Mouse (Mus musculus): Measurements from ENCODE around the gene Ssxa1. TPM values are rescaled to one million over a fixed set of nuclear protein-coding genes. Genes with fewer than 3 reads are reported as not detected.
A peak's percentile ranks its signal among the peaks of the same experiment; 100 is the strongest.
"Not testable (repeated sequence)": the region's sequence is repeated elsewhere in the genome, so short reads cannot be mapped to it uniquely, and the experiment has no call there.

The Ssxa1 gene
- polyA plus RNA-seq (2015; fragmentation: Nextera tagmentation; extraction: Ambion mirVana): not detected in 2 replicates

DNA sequence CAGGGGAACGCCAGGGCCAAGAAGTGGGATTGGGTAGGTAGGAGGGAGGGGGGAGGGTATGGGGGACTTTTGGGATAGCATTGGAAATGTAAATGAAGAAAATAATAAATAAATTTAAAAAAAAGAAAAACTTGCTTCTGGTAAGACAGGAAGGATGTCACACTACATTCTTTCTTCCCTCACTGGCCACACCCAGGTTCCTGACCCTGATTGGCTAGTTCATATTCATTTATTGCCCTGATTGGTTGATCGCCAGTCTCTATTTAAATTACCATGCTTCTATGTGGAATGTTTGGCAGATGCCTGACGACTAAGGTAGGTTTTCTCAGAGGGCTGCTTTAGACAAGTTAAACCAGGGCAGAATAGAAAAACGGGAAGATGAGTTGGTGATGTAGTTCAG lies at the start of gene Ssxa1:
Gene Ssxa1 (plus strand): TSS at position 301 of the 400 bp plus-strand sequence.
- no peaks in the 10 kb centered on the region for H3K9me3 ChIP-seq
- H3K4me2 ChIP-seq: no peak within 1 kb of the TSS
- no peaks in the 10 kb centered on the region for H3K27me3 ChIP-seq
- no peaks in the 10 kb centered on the region for H3K36me3 ChIP-seq
- no peaks in the 10 kb centered on the region for H3K4me1 ChIP-seq (replicated peaks)
- ATAC-seq (ENCODE audit: low FRiP score): no peak
- WGBS: 82% methylated on average over 4 of the region's 4 CpGs
- no peak within 1 kb of the TSS for H3K27ac ChIP-seq
- H3K9ac ChIP-seq: no peak within 1 kb of the TSS
- no peak within 1 kb of the TSS for H3K4me3 ChIP-seq

DNA sequence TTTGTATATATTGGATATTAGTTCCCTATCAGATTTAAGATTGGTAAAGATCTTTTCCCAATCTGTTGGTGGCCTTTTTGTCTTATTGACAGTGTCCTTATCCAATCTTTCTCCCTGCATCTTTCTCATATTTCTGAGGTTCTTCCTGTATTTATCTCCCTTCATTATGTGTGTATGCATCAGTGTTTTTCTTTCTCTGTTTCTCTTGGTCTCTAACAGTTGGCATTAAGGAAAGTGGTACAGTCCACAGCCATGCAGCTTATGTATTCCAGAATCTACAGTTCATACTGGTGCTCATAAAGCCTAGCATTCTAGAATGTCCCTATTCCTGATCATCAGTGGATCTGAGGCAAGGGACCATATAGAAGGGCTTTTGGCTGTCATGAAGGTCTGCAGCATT lies 47.5 kb upstream of the Ssxa1 start, which contains the start of gene Spaca5:
Gene Spaca5 (plus strand): TSS at position 301 of the 400 bp plus-strand sequence.
- no peak within 1 kb of the TSS for H3K4me2 ChIP-seq
- no peaks in the 10 kb centered on the region; the same call in 1 of the 2 replicates for H3K9me3 ChIP-seq
- H3K4me1 ChIP-seq (replicated peaks): no peaks in the 10 kb centered on the region
- no peaks in the 10 kb centered on the region for H3K36me3 ChIP-seq
- H3K27ac ChIP-seq: no peak within 1 kb of the TSS
- ATAC-seq (ENCODE audit: low FRiP score): no peak
- no peak within 1 kb of the TSS for H3K4me3 ChIP-seq
- H3K27me3 ChIP-seq: no peaks in the 10 kb centered on the region
- no peak within 1 kb of the TSS for H3K9ac ChIP-seq

DNA sequence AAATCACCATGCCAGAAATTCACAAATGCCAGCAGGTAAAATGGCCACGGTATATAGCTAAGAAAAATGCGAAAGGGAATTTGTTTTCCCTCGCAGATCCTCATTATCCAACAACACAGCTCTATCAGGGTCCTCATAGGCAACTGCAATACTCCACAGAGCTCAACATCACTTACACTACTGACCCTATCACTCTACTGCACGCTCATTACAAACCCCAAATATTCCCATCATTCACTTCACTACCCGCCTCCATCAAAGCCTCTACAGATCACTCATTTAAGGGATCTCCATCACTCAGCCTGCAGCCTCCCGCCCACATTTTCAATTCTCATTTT lies 27.0 kb upstream of the Ssxa1 start:
- peak overlapping the region; percentile 59 for H3K9ac ChIP-seq
- peak overlapping the region; percentile 89 for H3K27ac ChIP-seq
- peak overlapping the region; percentile 47 for H3K4me3 ChIP-seq
- peak overlapping the region; percentile 49 for H3K4me2 ChIP-seq
- H3K9me3 ChIP-seq: peaks cover 2% of the 10 kb centered on the region; the same call in 1 of the 2 replicates
- H3K4me1 ChIP-seq (replicated peaks): 0 out of 2 replicates have a peak, but pooled peaks cover 2% of the 10 kb centered on the region
- ATAC-seq (ENCODE audit: low FRiP score): peak; percentile 63; the same call in 1 of the 2 replicates
- WGBS: 33% methylated on average over 6 of the region's 6 CpGs
- no peaks in the 10 kb centered on the region for H3K27me3 ChIP-seq
- peaks cover 2% of the 10 kb centered on the region for H3K36me3 ChIP-seq

DNA sequence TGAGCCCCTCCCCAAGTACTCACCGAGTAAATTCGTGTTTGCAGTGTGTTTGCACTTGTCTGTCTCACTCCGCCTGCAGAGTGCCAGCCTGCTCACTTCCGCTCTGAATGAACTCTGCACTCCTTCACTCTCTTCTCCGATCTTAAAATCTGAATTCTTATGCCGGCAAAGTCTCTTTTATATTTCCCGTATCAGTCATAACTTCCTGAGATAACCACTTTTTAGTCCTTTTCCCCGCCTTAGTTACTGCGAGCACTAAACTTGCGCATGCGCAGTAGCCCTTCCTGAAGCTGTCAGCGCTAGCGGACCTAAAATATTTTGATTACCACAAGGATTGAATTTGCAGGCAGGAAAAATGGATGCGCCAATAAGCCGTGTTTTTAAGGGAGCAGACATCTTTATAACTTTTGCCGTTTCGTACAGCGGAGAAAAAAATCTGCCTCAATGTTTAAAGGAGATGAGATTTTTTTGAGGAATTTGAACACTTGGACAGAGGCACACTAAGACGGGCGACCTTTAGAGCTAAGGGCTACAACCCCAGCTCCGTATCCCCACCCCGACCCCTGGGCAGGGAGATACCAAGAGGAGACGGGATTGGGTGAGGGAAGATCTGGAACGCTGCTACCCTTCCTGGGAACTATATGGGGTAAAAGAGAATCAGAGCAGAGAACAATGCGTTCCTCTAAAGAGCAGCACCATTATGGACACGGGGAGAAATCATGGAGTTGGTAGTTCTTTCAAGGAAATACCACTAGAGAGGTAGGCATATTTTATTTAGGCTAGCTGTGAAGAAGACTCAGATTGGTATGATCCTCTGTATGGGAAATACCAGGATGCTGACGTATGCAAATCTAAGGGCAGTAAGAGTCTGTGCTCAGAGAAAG lies 26.4 kb upstream of the Ssxa1 start, which contains the start of gene Zfp300:
Gene Zfp300 (minus strand): TSS at position 545 of the 884 bp plus-strand sequence.
- 16% methylated on average over 27 of the region's 27 CpGs for WGBS

DNA sequence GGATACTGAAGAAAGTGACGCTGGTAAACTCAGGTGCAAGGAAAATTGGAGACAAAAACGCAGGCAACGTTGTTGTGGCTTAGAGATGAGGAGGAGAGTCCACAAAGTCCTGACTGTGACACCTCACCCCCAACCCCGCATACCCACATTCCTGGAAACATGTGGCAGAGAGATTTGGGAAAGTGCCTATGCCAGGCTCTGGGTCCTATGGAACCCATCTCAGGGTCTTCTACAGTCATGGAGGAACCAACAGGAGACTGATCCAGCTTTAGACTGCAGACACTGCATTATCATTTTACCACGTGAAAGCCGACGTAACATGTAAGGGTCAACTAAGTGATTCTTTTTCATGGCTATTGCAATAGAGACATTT lies 25.8 kb upstream of the Ssxa1 start:
- 48% methylated on average over 7 of the region's 7 CpGs for WGBS
- ATAC-seq (ENCODE audit: low FRiP score): peak; percentile 71
- H3K9me3 ChIP-seq: no peaks in the 10 kb centered on the region
- no peaks in the 10 kb centered on the region for H3K36me3 ChIP-seq
- H3K4me1 ChIP-seq (replicated peaks): 0 out of 2 replicates have a peak, but pooled peaks cover 2% of the 10 kb centered on the region
- H3K4me3 ChIP-seq: peak overlapping the region; percentile 47
- peak overlapping the region; percentile 59; the same call in 1 of the 2 replicates for H3K9ac ChIP-seq
- H3K27ac ChIP-seq: peak overlapping the region; percentile 89
- peak overlapping the region; percentile 49 for H3K4me2 ChIP-seq
- no peaks in the 10 kb centered on the region for H3K27me3 ChIP-seq

More for the DNA sequence above, 26.4 kb upstream of the Ssxa1 start, which contains the start of gene Zfp300:
- H3K27me3 ChIP-seq: no peaks in the 10 kb centered on the region
- peak within 1 kb of the TSS; percentile 89 for H3K27ac ChIP-seq
- H3K9ac ChIP-seq: peak within 1 kb of the TSS; percentile 59
- 0 out of 2 replicates have a peak, but pooled peaks cover 2% of the 10 kb centered on the region for H3K4me1 ChIP-seq (replicated peaks)
- ATAC-seq (ENCODE audit: low FRiP score): peak; percentile 95
- no peaks in the 10 kb centered on the region for H3K36me3 ChIP-seq
- peak within 1 kb of the TSS; percentile 47 for H3K4me3 ChIP-seq
- H3K4me2 ChIP-seq: peak within 1 kb of the TSS; percentile 49
- H3K9me3 ChIP-seq: no peaks in the 10 kb centered on the region

DNA sequence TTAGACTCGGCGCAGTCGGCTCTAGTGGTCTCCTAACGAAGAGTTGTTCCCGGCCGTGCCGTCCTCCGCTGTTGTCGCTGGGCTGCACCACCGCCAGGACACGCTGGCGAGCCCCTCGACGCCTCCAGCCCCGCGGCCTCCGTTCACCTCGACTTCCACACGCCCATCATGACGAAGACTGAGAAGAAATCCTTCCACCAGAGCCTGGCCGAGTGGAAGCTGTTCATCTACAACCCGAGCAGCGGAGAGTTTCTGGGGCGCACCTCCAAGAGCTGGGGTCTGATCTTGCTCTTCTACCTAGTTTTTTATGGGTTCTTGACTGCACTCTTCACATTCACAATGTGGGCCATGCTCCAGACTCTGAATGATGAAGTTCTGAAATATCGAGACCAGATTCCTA lies 31.1 kb downstream of the Ssxa1 start:
- not testable (repeated sequence) for H3K9me3 ChIP-seq; H3K36me3 ChIP-seq; H3K4me1 ChIP-seq (replicated peaks); H3K4me3 ChIP-seq; ATAC-seq (ENCODE audit: low FRiP score); H3K27ac ChIP-seq; H3K27me3 ChIP-seq; H3K4me2 ChIP-seq; H3K9ac ChIP-seq
- WGBS: 91% methylated on average over 25 of the region's 25 CpGs

Other genes with a start within 250 kb of the Ssxa1 start
- 4.9 and 5.0 TPM in 2 replicates for gene Timp1, start 245.7 kb upstream of the Ssxa1 start, polyA plus RNA-seq (2015; fragmentation: Nextera tagmentation; extraction: Ambion mirVana)
- 39.9 and 41.3 TPM in 2 replicates for gene Syn1, start 194.8 kb upstream of the Ssxa1 start, polyA plus RNA-seq (2015; fragmentation: Nextera tagmentation; extraction: Ambion mirVana)
- 5.8 and 6.5 TPM in 2 replicates for gene Cfp, start 184.3 kb upstream of the Ssxa1 start, polyA plus RNA-seq (2015; fragmentation: Nextera tagmentation; extraction: Ambion mirVana)
- 18.4 and 18.5 TPM in 2 replicates for gene Elk1, start 165.2 kb upstream of the Ssxa1 start, polyA plus RNA-seq (2015; fragmentation: Nextera tagmentation; extraction: Ambion mirVana)
- gene Uxt, start 153.8 kb upstream of the Ssxa1 start, polyA plus RNA-seq (2015; fragmentation: Nextera tagmentation; extraction: Ambion mirVana): 39.4 and 41.1 TPM in 2 replicates
- 9.9 and 10.3 TPM in 2 replicates for gene Zfp182, start 53.5 kb upstream of the Ssxa1 start, polyA plus RNA-seq (2015; fragmentation: Nextera tagmentation; extraction: Ambion mirVana)
- gene Spaca5, start 47.4 kb upstream of the Ssxa1 start, polyA plus RNA-seq (2015; fragmentation: Nextera tagmentation; extraction: Ambion mirVana): not detected in 2 replicates
- 4.1 and 5.1 TPM in 2 replicates for gene Zfp300, start 26.3 kb upstream of the Ssxa1 start, polyA plus RNA-seq (2015; fragmentation: Nextera tagmentation; extraction: Ambion mirVana)
- not detected in 2 replicates for gene Gm21876, start 59.8 kb downstream of the Ssxa1 start, polyA plus RNA-seq (2015; fragmentation: Nextera tagmentation; extraction: Ambion mirVana)